Mouse (Mus musculus): ENCODE data around the gene Ankrd7. TPM values are rescaled to one million over a fixed set of nuclear protein-coding genes. Genes with fewer than 3 reads are reported as not detected.

The Ankrd7 gene
- polyA plus RNA-seq, 1 experiment from 2014 or later, result 0.23 TPM

DNA sequence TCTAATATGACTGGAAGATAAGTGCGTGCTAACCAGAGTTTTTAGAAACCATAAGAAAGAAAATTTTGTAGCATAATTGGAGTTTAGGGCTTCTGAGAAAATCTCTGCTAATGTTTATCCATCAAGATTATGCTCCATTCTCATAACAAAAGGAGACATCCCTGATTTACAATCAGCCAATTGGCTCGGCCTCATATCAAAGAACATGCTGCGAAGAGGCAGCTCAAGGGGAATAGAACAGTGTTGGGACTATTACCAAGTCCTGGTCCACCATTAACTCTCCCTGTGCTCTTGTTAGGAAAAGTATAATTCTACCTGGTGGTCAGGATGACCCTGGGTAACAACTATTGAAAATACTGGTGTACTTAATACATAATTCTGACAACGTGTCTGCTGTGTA, 50.4 kb downstream of the Ankrd7 start:
- H3K4me1 ChIP-seq (ENCODE audit: control insufficient read depth in 2 of 2, insufficient read depth in 2 of 2, low read length in 2 of 2), result no peaks in the 10 kb centered on the region
- H3K27me3 ChIP-seq (ENCODE audit: control insufficient read depth, insufficient read depth, low read length), result no peaks in the 10 kb centered on the region
- H3K9ac ChIP-seq (ENCODE audit: low read length), result no peak overlapping the region
- 86% methylated on average over 4 of the region's 4 CpGs for WGBS
- H3K27ac ChIP-seq (replicated peaks in 1 of 2; ENCODE audit: control insufficient read depth in 1 of 2, insufficient read depth in 1 of 2, low read depth in 2 of 2, low read length in 2 of 2), result no peak overlapping the region
- no peaks in the 10 kb centered on the region for H3K9me3 ChIP-seq (ENCODE audit: control insufficient read depth, low read length)
- no peaks in the 10 kb centered on the region for H3K36me3 ChIP-seq (ENCODE audit: control insufficient read depth, insufficient read depth, low read length)
- no peak for ATAC-seq (ENCODE audit: insufficient number of reproducible peaks, insufficient read depth, low FRiP score, low read depth)
- no peak overlapping the region for H3K4me3 ChIP-seq (ENCODE audit: control insufficient read depth in 1 of 2, insufficient read depth in 1 of 2, low read depth in 1 of 2, low read length in 2 of 2)
- no peak overlapping the region for H3K4me2 ChIP-seq (ENCODE audit: low read length)

Other genes starting within 250 kb of the Ankrd7 start
- 123 and 124 TPM in 2 replicates for gene Lsm8, start 17.7 kb upstream of the Ankrd7 start, polyA plus RNA-seq (2014; fragmentation: Nextera tagmentation; extraction: Ambion mirVana)